Mouse (Mus musculus) liver, embryonic 12.5 days (tissue): ENCODE measurements at regions not wholly inside any gene's neighbourhood (a gene's known extent, or its start where the extent isn't known, plus 50 kb on each side); places are given as distances from the start of the nearest gene placed in this dataset.

ENCODE experiments used
- ATAC-seq: fragments of 200-750 bp; cut with Nextera tagmentation; 2 replicates; pipeline ENCODE4 v1.8.0; 2017; ENCODE audit warnings: moderate number of reproducible peaks, mild to moderate bottlenecking, moderate library complexity
- H3K27ac ChIP-seq: fragments of 300-500 bp; sonication (generic); 2 replicates; pipeline ENCODE4 v1.5.1; 2016; ENCODE audit warnings: mild to moderate bottlenecking
- H3K27me3 ChIP-seq: fragments of 300-500 bp; sonication (generic); replicated peaks from 2 replicates; pipeline ENCODE4 v1.6.1; 2016; ENCODE audit warnings: mild to moderate bottlenecking, moderate library complexity
- H3K36me3 ChIP-seq: fragments of 300-500 bp; sonication (generic); 2 replicates; pipeline ENCODE4 v1.6.1; 2016; ENCODE audit warnings: mild to moderate bottlenecking, moderate library complexity
- H3K4me1 ChIP-seq: fragments of 300-500 bp; sonication (generic); 2 replicates; pipeline ENCODE4 v1.6.1; 2016
- H3K4me2 ChIP-seq: fragments of 300-500 bp; sonication (generic); 2 replicates; pipeline ENCODE4 v1.6.1; 2016; ENCODE audit warnings: mild to moderate bottlenecking, moderate library complexity
- H3K4me3 ChIP-seq: fragments of 300-500 bp; sonication (generic); 2 replicates; pipeline ENCODE4 v1.5.1; 2016; ENCODE audit warnings: mild to moderate bottlenecking, moderate library complexity
- H3K9ac ChIP-seq: fragments of 300-500 bp; sonication (generic); 2 replicates; pipeline ENCODE4 v1.6.1; 2016; ENCODE audit warnings: mild to moderate bottlenecking, moderate library complexity
- H3K9me3 ChIP-seq: fragments of 300-500 bp; sonication (generic); replicated peaks from 2 replicates; pipeline ENCODE4 v1.6.1; 2016; ENCODE audit warnings: mild to moderate bottlenecking, moderate library complexity
- WGBS: fragments of 180-500 bp; shearing (Covaris S2); methylation state at CpG from one replicate; pipeline ENCODE4 v1.1.7; 2016; ENCODE audit not compliant: insufficient replicate concordance; 5-methylcytosine and 5-hydroxymethylcytosine counted together

DNA sequence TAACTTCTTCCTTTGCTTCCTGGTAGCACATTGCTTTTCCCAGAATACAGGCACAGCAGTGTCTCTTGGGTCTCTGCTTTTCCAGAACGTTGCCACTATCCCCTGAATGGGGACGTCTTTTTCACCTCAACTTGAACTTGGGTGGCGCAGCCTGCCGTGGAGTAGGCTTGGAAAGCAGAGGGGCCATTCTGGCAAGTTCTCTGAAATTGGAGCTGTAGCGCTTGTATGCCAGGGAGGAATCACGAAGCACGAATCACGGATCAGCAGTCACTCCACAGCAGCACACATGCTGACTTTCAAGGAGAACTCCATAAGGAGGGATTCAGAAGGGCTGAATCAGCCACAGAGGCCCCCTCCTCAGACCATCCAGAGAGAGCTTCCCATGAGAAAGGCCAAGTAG is 351.2 kb downstream of the Bcor start:
- no peak overlapping the region for H3K4me2 ChIP-seq
- H3K4me1 ChIP-seq = peaks cover 6% of the 10 kb centered on the region; the same call in 1 of the 2 replicates
- no peaks in the 10 kb centered on the region for H3K36me3 ChIP-seq
- no peak overlapping the region for H3K4me3 ChIP-seq
- peaks cover 70% of the 10 kb centered on the region for H3K27me3 ChIP-seq
- ATAC-seq = no peak
- H3K27ac ChIP-seq = no peak overlapping the region
- 69% methylated on average over 8 of the region's 8 CpGs for WGBS
- no peak overlapping the region for H3K9ac ChIP-seq
- H3K9me3 ChIP-seq = no peaks in the 10 kb centered on the region

GRCm38 (mm10) chrX:11814861-11815260 is 345.3 kb downstream of the Bcor start:
- no peaks in the 10 kb centered on the region for H3K4me1 ChIP-seq
- no peaks in the 10 kb centered on the region for H3K36me3 ChIP-seq
- no peak overlapping the region for H3K4me3 ChIP-seq
- ATAC-seq = no peak
- H3K27me3 ChIP-seq = peaks cover 12% of the 10 kb centered on the region
- no peak overlapping the region for H3K9ac ChIP-seq
- H3K4me2 ChIP-seq = no peak overlapping the region
- whole genome bisulfite sequencing = 41% methylated on average over 9 of the region's 9 CpGs
- H3K27ac ChIP-seq = no peak overlapping the region
- no peaks in the 10 kb centered on the region for H3K9me3 ChIP-seq

DNA sequence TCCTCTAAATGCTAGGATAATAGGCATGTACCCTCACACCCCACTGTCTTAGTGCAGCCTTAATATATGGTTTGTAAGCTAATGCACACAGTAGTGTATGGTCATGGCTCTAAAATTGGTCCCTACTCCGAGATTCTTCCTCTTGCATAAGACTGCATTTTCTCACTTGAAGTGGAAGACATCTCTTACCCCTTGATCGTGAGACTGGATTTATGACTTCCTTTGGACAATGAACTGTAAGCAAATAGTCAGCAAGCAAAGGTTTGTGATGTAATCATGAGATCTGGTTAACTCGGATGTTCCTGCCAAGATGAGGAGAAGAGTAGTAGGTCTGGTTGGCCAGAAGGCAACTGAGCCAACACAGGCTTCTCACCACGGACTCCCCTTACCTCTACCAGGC is 344.3 kb downstream of the Bcor start:
- Histone ChIP-seq H3K27ac (no peak overlapping the region), H3K36me3 (no peaks in the 10 kb centered on the region), H3K9ac (no peak overlapping the region), H3K27me3 (peaks cover 10% of the 10 kb centered on the region), H3K4me1 (no peaks in the 10 kb centered on the region), H3K4me2 (no peak overlapping the region), H3K9me3 (no peaks in the 10 kb centered on the region), H3K4me3 (no peak overlapping the region)
- 49% methylated on average over 4 of the region's 4 CpGs for WGBS
- no peak for ATAC-seq

DNA sequence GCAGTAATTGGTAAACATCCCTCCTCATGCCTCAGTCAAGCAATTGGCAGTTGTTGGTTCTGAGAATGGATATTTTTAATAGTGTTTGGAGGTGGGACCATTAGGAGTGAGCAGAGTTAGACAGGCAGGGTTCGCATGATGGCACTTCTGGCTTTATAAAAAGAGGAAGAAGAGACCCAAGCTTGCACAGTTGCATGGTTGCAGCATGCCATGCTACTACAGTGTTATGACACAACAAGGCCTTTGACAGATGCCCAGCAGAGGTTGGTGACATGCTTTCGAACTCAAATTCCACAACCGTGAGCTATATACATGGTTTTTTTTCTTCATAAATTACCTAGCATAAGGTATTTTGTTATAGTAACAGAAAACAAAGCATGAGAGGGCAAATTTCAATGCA is 341.5 kb downstream of the Bcor start:
- H3K4me3 ChIP-seq = no peak overlapping the region
- no peaks in the 10 kb centered on the region for H3K4me1 ChIP-seq
- no peak for ATAC-seq
- no peaks in the 10 kb centered on the region for H3K9me3 ChIP-seq
- H3K36me3 ChIP-seq = no peaks in the 10 kb centered on the region
- H3K4me2 ChIP-seq = no peak overlapping the region
- peaks cover 6% of the 10 kb centered on the region for H3K27me3 ChIP-seq
- H3K27ac ChIP-seq = no peak overlapping the region
- H3K9ac ChIP-seq = no peak overlapping the region
- WGBS = 69% methylated on average over 3 of the region's 3 CpGs

DNA sequence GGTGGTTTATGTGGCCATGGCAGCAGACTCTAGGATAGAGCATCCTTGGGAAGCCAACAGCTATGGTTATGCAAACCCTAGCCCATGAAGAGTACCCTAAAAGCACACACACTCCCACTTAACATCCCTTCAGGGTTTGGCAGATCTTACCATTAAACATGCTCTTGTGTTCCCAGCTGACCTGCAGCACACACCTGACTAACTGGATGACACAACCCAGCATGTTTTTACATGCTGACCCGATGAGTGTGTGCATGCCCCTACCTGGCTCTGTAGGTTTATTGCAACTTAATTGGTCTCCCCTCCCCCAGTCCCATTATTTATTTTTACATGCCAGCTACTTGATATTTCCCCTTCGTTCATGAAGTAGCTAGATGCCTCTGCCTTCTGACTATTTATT is 339.0 kb downstream of the Bcor start:
- Histone ChIP-seq H3K9me3 (no peaks in the 10 kb centered on the region), H3K4me1 (no peaks in the 10 kb centered on the region), H3K27ac (no peak overlapping the region), H3K27me3 (peaks cover 6% of the 10 kb centered on the region), H3K36me3 (no peaks in the 10 kb centered on the region), H3K9ac (no peak overlapping the region), H3K4me3 (no peak overlapping the region), H3K4me2 (no peak overlapping the region)
- WGBS = 55% methylated on average over 2 of the region's 2 CpGs
- ATAC-seq = no peak

GRCm38 (mm10) chrX:11821880-11822768 is 338.0 kb downstream of the Bcor start:
- Histone ChIP-seq H3K9me3 (no peaks in the 10 kb centered on the region), H3K4me2 (no peak overlapping the region), H3K27me3 (peaks cover 6% of the 10 kb centered on the region), H3K9ac (no peak overlapping the region), H3K4me3 (no peak overlapping the region), H3K36me3 (no peaks in the 10 kb centered on the region), H3K27ac (no peak overlapping the region), H3K4me1 (no peaks in the 10 kb centered on the region)
- no peak for ATAC-seq
- WGBS = 59% methylated on average over 16 of the region's 16 CpGs

DNA sequence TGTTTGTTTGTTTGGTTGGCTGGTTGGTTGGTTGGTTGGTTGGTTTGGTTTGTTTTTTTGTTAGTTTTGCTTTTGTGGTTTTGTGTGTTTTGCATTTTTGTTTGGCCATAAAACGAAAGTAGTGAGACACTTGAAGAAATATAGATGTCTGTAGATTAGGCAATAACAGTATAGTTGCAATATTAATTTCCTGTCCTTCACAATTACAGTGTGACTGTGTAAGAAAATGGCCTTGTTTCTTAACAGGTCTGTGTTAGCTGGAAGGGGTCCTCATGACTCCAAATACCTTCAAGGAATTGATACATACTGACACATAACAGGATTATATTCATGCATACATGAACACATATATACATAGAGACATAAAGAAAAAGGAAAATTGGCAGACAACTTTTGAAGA is 334.2 kb downstream of the Bcor start:
- Histone ChIP-seq H3K27me3 (peaks cover 6% of the 10 kb centered on the region), H3K4me1 (no peaks in the 10 kb centered on the region), H3K36me3 (no peaks in the 10 kb centered on the region), H3K9ac (no peak overlapping the region), H3K27ac (no peak overlapping the region), H3K4me2 (no peak overlapping the region), H3K9me3 (no peaks in the 10 kb centered on the region), H3K4me3 (no peak overlapping the region)
- ATAC-seq = no peak
- 64% methylated on average over 1 of the region's 1 CpGs for WGBS

GRCm38 (mm10) chrX:11826737-11827408 is 333.3 kb downstream of the Bcor start:
- ATAC-seq = no peak
- H3K9me3 ChIP-seq = no peaks in the 10 kb centered on the region
- WGBS = 45% methylated on average over 20 of the region's 20 CpGs
- no peak overlapping the region for H3K4me2 ChIP-seq
- no peak overlapping the region for H3K4me3 ChIP-seq
- H3K4me1 ChIP-seq = no peaks in the 10 kb centered on the region
- H3K9ac ChIP-seq = no peak overlapping the region
- no peak overlapping the region for H3K27ac ChIP-seq
- H3K27me3 ChIP-seq = peaks cover 6% of the 10 kb centered on the region
- H3K36me3 ChIP-seq = no peaks in the 10 kb centered on the region

DNA sequence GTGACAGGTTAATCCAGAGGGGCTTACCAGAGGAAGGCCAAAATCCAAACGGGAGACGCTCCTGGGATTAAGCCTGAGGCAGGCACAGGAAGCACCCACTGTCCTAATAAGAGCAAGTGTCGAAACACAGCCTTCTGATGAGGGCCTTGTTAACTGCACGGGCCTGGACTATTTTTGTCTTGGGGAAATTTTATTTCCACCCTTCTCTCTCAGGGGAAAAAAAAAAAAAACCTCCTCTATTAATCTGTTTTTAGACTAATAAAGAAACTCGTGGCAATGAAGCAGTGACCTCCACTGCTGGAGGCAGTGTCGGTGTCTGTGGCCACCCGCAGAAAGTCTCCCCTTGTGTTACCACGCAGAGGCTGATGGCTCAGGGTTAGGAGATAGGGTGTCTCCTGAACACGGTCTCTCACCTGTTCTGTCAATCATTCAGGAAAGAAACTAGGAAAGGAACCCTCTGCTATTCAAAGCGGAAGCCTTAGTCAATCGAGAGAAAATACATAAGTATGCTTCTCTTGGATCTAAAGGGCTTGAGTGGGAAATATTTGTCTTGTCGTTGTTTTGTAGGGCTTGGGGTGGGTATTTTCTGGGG is 330.6 kb downstream of the Bcor start:
- H3K36me3 ChIP-seq = no peaks in the 10 kb centered on the region
- H3K27ac ChIP-seq = no peak overlapping the region
- H3K27me3 ChIP-seq = no peaks in the 10 kb centered on the region; the same call in 1 of the 2 replicates
- no peaks in the 10 kb centered on the region for H3K4me1 ChIP-seq
- H3K4me3 ChIP-seq = no peak overlapping the region
- no peak overlapping the region for H3K9ac ChIP-seq
- 72% methylated on average over 12 of the region's 12 CpGs for WGBS
- ATAC-seq = no peak
- H3K4me2 ChIP-seq = no peak overlapping the region
- no peaks in the 10 kb centered on the region for H3K9me3 ChIP-seq

DNA sequence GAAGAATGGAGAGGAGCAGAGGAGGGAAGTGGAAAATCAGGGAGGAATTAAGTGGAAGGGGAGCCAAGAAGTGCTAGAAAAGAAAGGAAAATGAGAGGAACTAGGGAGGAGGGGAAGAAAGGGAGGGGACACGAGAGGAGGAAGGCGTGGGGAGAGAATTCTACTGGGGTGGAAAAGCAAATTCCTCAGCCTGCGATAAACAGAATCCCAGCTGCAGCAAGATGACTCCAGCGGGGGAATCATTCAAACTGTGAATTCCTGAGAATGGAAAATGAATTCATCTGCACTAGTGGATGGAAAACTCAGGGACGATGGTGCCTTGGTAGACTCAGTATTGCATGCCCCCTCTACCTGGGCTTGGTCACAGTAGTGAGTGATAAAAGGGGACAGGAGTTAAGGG is 322.6 kb downstream of the Bcor start:
- no peak overlapping the region for H3K9ac ChIP-seq
- H3K4me2 ChIP-seq = no peak overlapping the region
- H3K4me3 ChIP-seq = no peak overlapping the region
- 58% methylated on average over 5 of the region's 5 CpGs for whole genome bisulfite sequencing
- no peak overlapping the region for H3K27ac ChIP-seq
- peaks cover 5% of the 10 kb centered on the region; the same call in 1 of the 2 replicates for H3K27me3 ChIP-seq
- no peak for ATAC-seq
- no peaks in the 10 kb centered on the region for H3K9me3 ChIP-seq
- H3K4me1 ChIP-seq = 0 out of 2 replicates have a peak, but pooled peaks cover 4% of the 10 kb centered on the region
- H3K36me3 ChIP-seq = no peaks in the 10 kb centered on the region

- no peak overlapping the region for H3K4me2 ChIP-seq
- H3K27me3 ChIP-seq = peaks cover 5% of the 10 kb centered on the region; the same call in 1 of the 2 replicates
- H3K9me3 ChIP-seq = no peaks in the 10 kb centered on the region
- ATAC-seq = no peak
- WGBS = 39% methylated on average over 12 of the region's 12 CpGs
- H3K27ac ChIP-seq = no peak overlapping the region
- 0 out of 2 replicates have a peak, but pooled peaks cover 4% of the 10 kb centered on the region for H3K4me1 ChIP-seq
- no peak overlapping the region for H3K9ac ChIP-seq
- no peak overlapping the region for H3K4me3 ChIP-seq
- H3K36me3 ChIP-seq = no peaks in the 10 kb centered on the region
Measured at GRCm38 (mm10) chrX:11839665-11840245, 320.4 kb downstream of the Bcor start.
